Mouse (Mus musculus) gastrocnemius, postnatal 14 days (tissue): ENCODE results near the gene Gm7697. TPM values are rescaled to one million over a fixed set of nuclear protein-coding genes. Genes with fewer than 3 reads are reported as not detected.
A peak's percentile ranks its signal among the peaks of the same experiment; 100 is the strongest.
"Not testable (repeated sequence)": the region's sequence is repeated elsewhere in the genome, so short reads cannot be mapped to it uniquely, and the experiment has no call there.

Experiments
- DNase-seq: peaks from one replicate; pipeline ENCODE4 v3.0.0; 2021; ENCODE audit warnings: mixed read lengths
- intact Hi-C: fragments of 180-260 bp; cut with DNase I; formaldehyde crosslinking; loops from one replicate; pipeline ENCODE4 v1.15.1; 2025; ENCODE audit warnings: low total_unique reads
- long read RNA-seq, 2 experiments: library from polyadenylated mRNA; stranded (forward); transcript quantifications; one replicate each; pipeline ENCODE4 v2.0.0; 2021
- total RNA-seq, 2 experiments: library from RNA; stranded (reverse); gene quantifications; 2 replicates each; pipeline ENCODE4 v1.2.3; 2021

Gm7697 gene
- total RNA-seq, result not detected
- long read RNA-seq, experiment 1, result 0 reads
- long read RNA-seq, experiment 2, result 0 reads

DNA sequence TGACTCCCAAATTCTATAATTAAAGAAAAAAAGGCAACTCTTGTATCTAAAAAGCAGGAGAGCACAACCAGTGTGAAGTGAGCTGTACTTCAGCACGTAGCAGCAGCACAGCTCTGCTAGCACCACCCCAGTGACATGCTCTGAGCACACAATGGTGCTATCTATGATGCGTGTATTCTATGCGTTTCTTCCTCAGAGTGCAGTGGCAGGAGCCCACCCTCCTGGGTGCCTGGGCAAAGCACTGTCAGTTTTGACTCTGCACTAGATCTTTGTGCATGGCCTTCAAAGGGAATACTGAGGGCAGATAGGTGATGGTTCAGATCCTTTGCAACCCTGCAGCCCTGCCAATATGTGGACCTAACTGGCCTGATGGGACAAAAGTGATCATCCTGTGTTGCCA, at the start of gene Gm7697:
Gm7697 (minus strand) TSS at position 101 of the 400 bp plus-strand sequence.
- intact Hi-C loops, result not testable (repeated sequence)

DNA sequence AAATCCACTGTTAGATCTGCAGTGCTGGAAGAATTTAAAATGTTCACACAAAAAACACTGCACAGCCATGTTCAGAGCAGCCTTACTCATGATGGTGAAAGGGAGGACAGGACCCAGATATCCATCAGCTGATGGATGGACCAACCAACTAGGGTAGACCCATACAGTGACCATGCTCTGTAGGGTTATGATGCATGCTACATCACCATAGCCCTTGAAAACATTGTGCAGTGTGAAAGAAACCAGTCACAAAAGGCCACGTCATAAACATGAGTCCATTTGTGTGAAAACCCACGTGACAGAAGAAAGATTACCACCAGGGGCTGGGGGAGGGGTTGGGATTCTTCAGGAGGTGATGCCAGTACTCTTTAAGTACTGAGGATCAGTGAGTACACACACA, 28.5 kb upstream of the Gm7697 start:
- intact Hi-C loops, DNase-seq: not testable (repeated sequence)

More for the DNA sequence above, at the start of gene Gm7697:
- not testable (repeated sequence) for DNase-seq

DNA sequence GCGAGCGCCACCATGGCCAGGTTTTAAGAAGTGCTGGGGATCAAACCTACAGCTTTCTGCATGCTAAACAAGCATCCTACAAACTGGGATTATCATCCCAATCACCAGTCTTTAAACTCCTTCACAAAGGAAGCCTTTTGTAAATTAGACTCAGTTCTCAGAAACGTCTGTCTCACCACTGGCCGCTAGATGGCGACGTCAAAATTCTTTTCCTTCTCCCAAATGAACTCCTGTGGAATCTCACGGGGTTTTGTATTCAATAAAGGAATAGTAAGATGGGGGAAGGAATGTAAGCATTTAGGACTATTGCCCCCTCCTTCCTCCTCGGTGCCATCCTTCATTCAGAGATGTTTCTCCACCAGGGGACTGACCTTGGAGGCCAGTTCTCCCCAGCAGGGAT, 26.8 kb upstream of the Gm7697 start:
- peak; percentile 31 for DNase-seq
- intact Hi-C loops, result not testable (repeated sequence)

DNA sequence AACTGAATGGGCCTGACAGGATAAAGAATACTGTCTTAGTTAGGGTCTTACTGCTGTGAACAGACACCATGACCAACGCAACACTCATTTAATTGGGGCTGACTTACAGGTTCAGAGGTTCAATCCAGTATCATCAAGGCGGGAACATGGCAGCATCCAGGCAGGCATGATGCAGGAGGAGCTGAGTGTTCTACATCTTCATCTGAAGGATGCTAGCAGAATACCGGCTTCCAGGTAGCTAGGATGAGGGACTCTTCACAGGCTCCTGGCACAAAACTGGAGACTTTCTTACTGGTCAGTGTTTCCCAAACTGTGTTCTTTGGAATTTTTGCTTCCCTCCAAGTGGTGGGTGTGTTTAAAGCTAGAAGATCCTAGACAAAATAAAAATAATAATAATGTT, 25.3 kb upstream of the Gm7697 start:
- intact Hi-C loops, DNase-seq: not testable (repeated sequence)

DNA sequence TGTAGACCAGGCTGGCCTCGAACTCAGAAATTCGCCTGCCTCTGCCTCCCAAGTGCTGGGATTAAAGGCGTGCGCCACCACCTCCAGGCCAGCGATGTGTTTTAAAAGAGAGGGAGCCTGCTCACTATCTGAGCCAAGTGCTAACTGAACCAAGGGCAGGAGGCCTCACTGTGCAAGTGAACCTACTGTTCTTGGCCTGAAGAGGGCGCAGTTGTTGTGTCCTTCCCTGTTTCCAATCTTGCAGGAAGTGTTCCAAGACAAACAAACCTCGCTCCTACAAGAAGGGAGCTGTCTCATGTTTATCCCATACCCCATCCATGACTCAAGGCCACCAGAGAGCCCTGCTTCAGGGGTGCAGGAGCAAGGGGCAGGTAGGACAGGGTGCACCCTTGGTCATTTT, 24.4 kb upstream of the Gm7697 start:
- DNase-seq, intact Hi-C loops: not testable (repeated sequence)

DNA sequence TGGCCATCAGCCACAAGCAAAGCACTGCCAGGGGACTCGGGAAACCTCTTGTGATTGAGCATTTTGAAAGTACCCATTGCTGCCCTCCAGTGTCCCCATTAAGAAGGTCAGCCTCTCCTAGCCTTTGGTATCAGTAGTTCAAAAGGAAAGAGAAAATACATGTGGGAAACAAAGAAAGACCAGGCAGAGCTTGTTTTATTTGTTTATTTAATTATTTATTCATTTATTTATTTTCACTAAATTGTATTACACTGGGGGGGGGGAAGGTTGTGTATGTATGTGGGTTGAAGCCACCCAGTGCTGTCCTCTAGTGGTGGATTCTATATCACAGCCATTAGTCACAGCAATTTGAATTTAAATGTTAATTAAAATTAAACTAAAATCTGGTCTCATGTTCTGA, 22.2 kb upstream of the Gm7697 start:
- DNase-seq, intact Hi-C loops: not testable (repeated sequence)

DNA sequence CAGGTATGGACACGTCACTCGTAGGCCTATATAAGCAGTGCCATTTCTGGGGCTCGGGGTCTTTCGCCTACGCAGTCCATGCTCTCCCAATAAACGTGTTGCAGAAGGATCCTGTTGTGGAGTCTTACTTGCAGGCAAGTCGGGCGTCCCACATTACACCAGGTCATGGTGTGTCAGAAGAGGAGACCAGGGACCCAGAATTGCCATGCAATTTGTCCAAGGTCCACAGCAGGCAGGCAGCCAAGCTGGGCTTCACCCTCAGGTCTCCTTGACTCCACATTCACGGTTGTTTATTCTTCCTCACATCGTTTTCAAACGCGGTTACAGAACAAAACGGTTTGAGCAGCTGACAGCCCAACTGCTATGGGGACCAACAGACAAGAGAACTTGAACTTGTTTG, 21.7 kb upstream of the Gm7697 start:
- not testable (repeated sequence) for DNase-seq
- intact Hi-C loops, result loop anchor here (5.0 kb wide), 1 partner anchor 207 kb away; no protein-coding TSS in a partner anchor

DNA sequence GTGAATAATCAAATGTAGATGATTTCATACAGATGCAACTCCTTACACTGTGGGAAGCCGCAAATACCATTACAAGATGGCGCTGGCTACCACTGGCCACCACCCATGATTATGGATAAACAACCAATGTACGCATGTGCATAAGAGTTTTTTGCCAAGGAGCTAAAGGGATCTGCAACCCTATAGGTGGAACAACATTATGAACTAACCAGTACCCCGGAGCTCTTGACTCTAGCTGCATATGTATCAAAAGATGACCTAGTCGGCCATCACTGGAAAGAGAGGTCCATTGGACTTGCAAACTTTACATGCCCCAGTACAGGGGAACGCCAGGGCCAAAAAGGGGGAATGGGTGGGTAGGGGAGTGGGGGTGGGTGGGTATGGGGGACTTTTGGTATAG, 21.2 kb upstream of the Gm7697 start:
- DNase-seq, result not testable (repeated sequence)
- intact Hi-C loops, result loop anchor here (5.0 kb wide), 1 partner anchor 207 kb away; no protein-coding TSS in a partner anchor

DNA sequence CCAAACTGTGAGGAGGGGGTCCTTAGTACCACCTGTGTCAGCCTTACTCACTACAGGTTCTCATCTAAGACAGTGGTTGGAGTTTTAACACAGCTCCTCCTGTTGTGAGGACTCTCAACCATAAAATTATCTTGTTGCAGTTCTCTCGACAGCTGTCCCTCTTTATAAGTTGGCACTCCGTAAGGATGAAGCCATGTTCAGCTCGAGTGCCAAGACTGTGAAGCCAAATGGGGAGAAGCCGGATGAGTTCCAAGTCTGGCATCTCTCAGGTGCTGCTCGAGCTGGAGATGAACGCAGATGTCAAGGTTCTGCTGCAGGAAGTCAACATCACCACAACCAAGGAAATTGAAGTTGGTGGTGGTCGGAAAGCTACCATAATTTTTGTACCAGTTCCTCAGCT, 18.0 kb upstream of the Gm7697 start:
- intact Hi-C loops, result loop anchor here (5.0 kb wide), 1 partner anchor 203 kb away; no protein-coding TSS in a partner anchor
- not testable (repeated sequence) for DNase-seq

DNA sequence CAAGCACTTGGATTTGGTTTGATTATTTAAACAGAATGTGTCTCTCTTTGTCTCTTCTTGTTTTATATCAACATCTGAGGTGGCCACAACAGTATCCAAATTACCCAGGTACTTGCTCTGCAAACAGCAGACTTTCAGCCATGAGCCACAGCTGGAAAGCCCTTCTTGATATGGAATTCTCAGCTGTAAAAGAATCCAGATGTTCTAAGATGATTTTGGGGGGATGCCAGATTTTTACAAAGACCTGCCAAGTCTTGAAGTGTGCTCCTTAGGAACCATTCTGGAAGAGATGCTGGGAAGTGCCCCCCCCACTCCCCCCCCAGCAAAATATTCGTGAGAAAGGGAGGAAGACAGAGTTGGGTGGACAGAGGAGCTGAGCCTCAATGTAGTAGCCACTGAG, 17.6 kb upstream of the Gm7697 start:
- intact Hi-C loops, result loop anchor here (5.0 kb wide), 1 partner anchor 203 kb away; no protein-coding TSS in a partner anchor
- DNase-seq, result not testable (repeated sequence)

DNA sequence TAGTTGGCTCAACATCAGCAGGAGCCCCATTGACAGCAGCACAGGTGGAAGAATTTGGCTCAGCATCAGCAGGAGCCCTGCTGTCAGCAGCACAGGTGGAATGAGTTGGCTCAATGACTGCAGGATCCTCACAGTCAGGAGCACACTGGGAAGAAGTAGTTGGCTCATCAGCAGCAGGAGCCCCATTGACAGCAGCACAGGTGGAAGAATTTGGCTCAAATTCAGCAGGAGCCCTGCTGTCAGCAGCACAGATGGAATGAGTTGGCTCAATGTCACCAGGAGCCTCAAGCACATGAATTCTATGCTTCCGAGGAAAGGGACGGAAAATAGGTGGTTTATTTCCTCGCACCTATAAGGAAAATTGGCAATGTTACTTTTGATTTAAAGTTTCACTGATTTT, 47.8 kb downstream of the Gm7697 start:
- intact Hi-C loops, DNase-seq: not testable (repeated sequence)

DNA sequence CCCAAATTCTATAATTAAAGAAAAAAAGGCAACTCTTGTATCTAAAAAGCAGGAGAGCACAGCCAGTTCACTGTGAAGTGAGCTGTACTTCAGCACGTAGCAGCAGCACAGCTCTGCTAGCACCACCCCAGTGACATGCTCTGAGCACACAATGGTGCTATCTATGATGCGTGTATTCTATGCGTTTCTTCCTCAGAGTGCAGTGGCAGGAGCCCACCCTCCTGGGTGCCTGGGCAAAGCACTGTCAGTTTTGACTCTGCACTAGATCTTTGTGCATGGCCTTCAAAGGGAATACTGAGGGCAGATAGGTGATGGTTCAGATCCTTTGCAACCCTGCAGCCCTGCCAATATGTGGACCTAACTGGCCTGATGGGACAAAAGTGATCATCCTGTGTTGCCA, 69.3 kb downstream of the Gm7697 start, which contains the start of gene Gm9495:
Gm9495 (minus strand) TSS at position 101 of the 400 bp plus-strand sequence.
- intact Hi-C loops, DNase-seq: not testable (repeated sequence)

Other genes with a start within 250 kb of the Gm7697 start
- not detected for gene Gm9495, start 69.4 kb downstream of the Gm7697 start, total RNA-seq
- gene Zfp868, start 102.6 kb upstream of the Gm7697 start, total RNA-seq, result 1 to 10 TPM; 6.1 to 6.7 TPM
- under 1 TPM; 0.60 to 0.84 TPM for gene Zfp964, start 131.5 kb upstream of the Gm7697 start, total RNA-seq
- gene Zfp869, start 187.7 kb upstream of the Gm7697 start, total RNA-seq, result 1 to 10 TPM; 8.7 to 9.0 TPM
- gene Zfp963, start 227.0 kb upstream of the Gm7697 start, total RNA-seq, result 1 to 10 TPM; 2.6 to 3.0 TPM